In the genomic region with DNA sequence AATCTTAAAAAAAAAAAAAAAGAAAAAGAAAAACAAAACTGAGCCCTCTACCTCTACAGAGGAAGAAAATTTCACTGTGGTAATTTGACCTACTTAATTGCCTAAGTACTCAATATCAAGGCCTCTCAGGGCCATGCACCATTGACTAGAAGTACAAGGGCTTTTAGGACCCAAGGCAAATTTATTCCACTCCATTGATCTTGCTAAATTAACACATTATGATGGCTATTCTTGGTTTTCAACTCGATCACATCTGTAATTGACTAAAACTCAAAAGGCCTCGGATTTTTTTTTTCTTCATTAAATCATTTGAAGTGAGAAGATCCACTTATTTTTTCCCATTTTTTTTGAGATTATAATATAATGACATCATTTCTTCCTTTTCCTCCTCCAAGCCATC, we compare ENCODE assay signal across 22 mouse cellular contexts.
"Had no signal": no experiment of that assay in that cellular context is flagged by ENCODE, and none has a peak within 500 bp of the region (broad histone marks: within the 10 kb centered on the region; RNA-seq: fewer than 3 reads in every experiment).

No protein-coding gene starts in this region.

- H3K9me3 ChIP-seq: heart, embryonic 13.5 days; heart, embryonic 15.5 days; hindbrain, embryonic 13.5 days; hindbrain, embryonic 15.5 days; limb, embryonic 13.5 days; limb, embryonic 15.5 days; liver, embryonic 12.5 days had no signal

- H3K4me3 ChIP-seq: heart, adult 2 months; heart, embryonic 13.5 days; heart, embryonic 15.5 days; hindbrain, embryonic 13.5 days; hindbrain, embryonic 15.5 days; limb, embryonic 13.5 days; limb, embryonic 15.5 days; liver, embryonic 12.5 days had no signal

- H3K27me3 ChIP-seq: heart, embryonic 13.5 days; heart, embryonic 15.5 days; hindbrain, embryonic 13.5 days; hindbrain, embryonic 15.5 days; limb, embryonic 13.5 days; limb, embryonic 15.5 days; liver, embryonic 12.5 days had no signal

- ATAC-seq: hindbrain, postnatal 0 days; intestine, embryonic 16.5 days; liver, embryonic 12.5 days had no signal

- H3K4me2 ChIP-seq: heart, embryonic 11.5 days; heart, embryonic 13.5 days; heart, embryonic 15.5 days; hindbrain, embryonic 13.5 days; hindbrain, embryonic 15.5 days; limb, embryonic 13.5 days; limb, embryonic 15.5 days had no signal

- DNase-seq: gastrocnemius, postnatal 14 days; gastrocnemius, postnatal 36 days; heart, adult 2 months; heart, postnatal 14 days; heart, postnatal 36 days; kidney, adult 11 months; kidney, adult 2 months; kidney, postnatal 14 days; kidney, postnatal 36 days; layer of hippocampus, adult 9-11 months; layer of hippocampus, postnatal 36 days; left cerebral cortex, postnatal 4 days had no signal

- H3K9ac ChIP-seq: heart, embryonic 13.5 days; heart, embryonic 15.5 days; hindbrain, embryonic 13.5 days; hindbrain, embryonic 15.5 days; limb, embryonic 13.5 days; limb, embryonic 15.5 days; liver, embryonic 12.5 days had no signal

- H3K27ac ChIP-seq: heart, adult 2 months; heart, embryonic 13.5 days; heart, embryonic 15.5 days; limb, embryonic 13.5 days; limb, embryonic 15.5 days had no signal
